Mouse (Mus musculus): ENCODE measurements around the gene Eipr1. TPM values are rescaled to one million over a fixed set of nuclear protein-coding genes. Genes with fewer than 3 reads are reported as not detected.

Gene Eipr1
- polyA plus RNA-seq, 1 experiment from 2014 or later: 27.2 TPM

- Histone ChIP-seq H3K4me1 (ENCODE audit: control insufficient read depth, insufficient read depth, low read length) (peaks cover 7% of the 10 kb centered on the region; the same call in 1 of the 2 replicates), H3K9me3 (ENCODE audit: control insufficient read depth, low read depth, low read length) (no peaks in the 10 kb centered on the region), H3K4me2 (replicated peaks; ENCODE audit: low read depth, low read length) (no peak overlapping the region), H3K4me3 (ENCODE audit: low read depth, low read length) (no peak overlapping the region), H3K36me3 (ENCODE audit: control insufficient read depth, insufficient read depth, low read length) (no peaks in the 10 kb centered on the region), H3K27ac (ENCODE audit: low read length) (no peak overlapping the region), H3K27me3 (ENCODE audit: control insufficient read depth, insufficient read depth, low read length) (no peaks in the 10 kb centered on the region), H3K9ac (replicated peaks; ENCODE audit: low read depth, low read length) (no peak overlapping the region)
- ATAC-seq (ENCODE audit: insufficient number of reproducible peaks, insufficient read depth, low FRiP score, low read depth): no peak
- WGBS: 60% methylated on average over 1 of the region's 1 CpGs
Measured at GRCm38 (mm10) chr12:28866121-28866520, 114.5 kb downstream of the Eipr1 start.

DNA sequence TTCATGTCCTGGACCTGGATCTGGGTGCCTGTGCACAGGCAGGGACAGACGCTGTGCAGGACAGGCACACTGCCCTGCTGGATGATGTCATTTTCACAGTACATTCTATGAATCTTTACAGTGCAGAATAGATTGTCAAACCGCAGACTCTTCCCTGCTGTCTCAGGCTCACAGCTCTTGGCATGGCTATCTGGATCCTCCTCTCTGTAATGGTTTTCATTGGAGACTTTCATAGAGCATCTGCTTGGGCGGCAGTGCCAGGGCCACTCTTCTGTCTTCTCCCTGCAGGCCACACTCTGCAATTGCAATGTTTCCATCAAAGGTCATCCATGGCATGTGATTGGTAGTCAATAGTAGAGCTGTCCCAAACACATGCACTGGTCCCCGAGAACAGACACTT, 117.2 kb downstream of the Eipr1 start:
- no peak for ATAC-seq (ENCODE audit: insufficient number of reproducible peaks, insufficient read depth, low FRiP score, low read depth)
- no peaks in the 10 kb centered on the region for H3K36me3 ChIP-seq (ENCODE audit: control insufficient read depth, insufficient read depth, low read length)
- H3K4me1 ChIP-seq (ENCODE audit: control insufficient read depth, insufficient read depth, low read length): no peaks in the 10 kb centered on the region
- no peaks in the 10 kb centered on the region for H3K9me3 ChIP-seq (ENCODE audit: control insufficient read depth, low read depth, low read length)
- H3K4me2 ChIP-seq (replicated peaks; ENCODE audit: low read depth, low read length): no peak overlapping the region
- H3K27me3 ChIP-seq (ENCODE audit: control insufficient read depth, insufficient read depth, low read length): no peaks in the 10 kb centered on the region
- no peak overlapping the region for H3K9ac ChIP-seq (replicated peaks; ENCODE audit: low read depth, low read length)
- no peak overlapping the region for H3K4me3 ChIP-seq (ENCODE audit: low read depth, low read length)
- 87% methylated on average over 4 of the region's 4 CpGs for WGBS
- no peak overlapping the region for H3K27ac ChIP-seq (ENCODE audit: low read length)

- Histone ChIP-seq H3K27ac (ENCODE audit: low read length) (no peak overlapping the region), H3K4me1 (ENCODE audit: control insufficient read depth, insufficient read depth, low read length) (no peaks in the 10 kb centered on the region), H3K9ac (replicated peaks; ENCODE audit: low read depth, low read length) (no peak overlapping the region), H3K36me3 (ENCODE audit: control insufficient read depth, insufficient read depth, low read length) (no peaks in the 10 kb centered on the region), H3K27me3 (ENCODE audit: control insufficient read depth, insufficient read depth, low read length) (no peaks in the 10 kb centered on the region), H3K9me3 (ENCODE audit: control insufficient read depth, low read depth, low read length) (no peaks in the 10 kb centered on the region), H3K4me2 (replicated peaks; ENCODE audit: low read depth, low read length) (no peak overlapping the region), H3K4me3 (ENCODE audit: low read depth, low read length) (no peak overlapping the region)
- 70% methylated on average over 12 of the region's 12 CpGs for WGBS
- no peak for ATAC-seq (ENCODE audit: insufficient number of reproducible peaks, insufficient read depth, low FRiP score, low read depth)
Measured at GRCm38 (mm10) chr12:28872271-28872670, 120.7 kb downstream of the Eipr1 start.

DNA sequence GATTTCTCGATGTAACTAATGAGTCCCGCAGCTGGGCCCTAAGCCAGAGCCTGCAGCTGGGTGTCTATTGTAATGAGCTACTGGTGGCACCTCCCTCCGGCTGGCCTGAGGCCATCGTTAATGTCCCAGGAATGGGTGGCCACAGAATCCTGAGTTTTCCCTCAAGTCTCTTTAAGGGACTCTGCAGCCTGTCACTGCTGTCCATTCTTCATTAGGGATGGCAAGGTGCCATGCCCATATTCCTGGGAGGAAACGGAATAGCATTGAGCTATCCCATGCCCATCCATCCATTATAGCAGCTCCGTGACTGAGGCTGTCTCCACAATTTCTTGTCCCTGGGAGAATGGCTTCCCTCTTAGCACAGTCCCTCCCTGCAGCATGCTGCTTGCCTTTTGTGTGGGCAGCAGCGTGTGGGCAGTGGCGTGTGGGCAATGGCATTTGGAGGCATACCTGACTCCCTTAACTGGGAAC, 123.2 kb downstream of the Eipr1 start:
- 68% methylated on average over 8 of the region's 8 CpGs for WGBS
- no peak overlapping the region for H3K27ac ChIP-seq (ENCODE audit: low read length)
- ATAC-seq (ENCODE audit: insufficient number of reproducible peaks, insufficient read depth, low FRiP score, low read depth): no peak
- no peaks in the 10 kb centered on the region for H3K36me3 ChIP-seq (ENCODE audit: control insufficient read depth, insufficient read depth, low read length)
- no peaks in the 10 kb centered on the region for H3K9me3 ChIP-seq (ENCODE audit: control insufficient read depth, low read depth, low read length)
- H3K27me3 ChIP-seq (ENCODE audit: control insufficient read depth, insufficient read depth, low read length): no peaks in the 10 kb centered on the region
- no peak overlapping the region for H3K4me3 ChIP-seq (ENCODE audit: low read depth, low read length)
- no peaks in the 10 kb centered on the region for H3K4me1 ChIP-seq (ENCODE audit: control insufficient read depth, insufficient read depth, low read length)
- H3K9ac ChIP-seq (replicated peaks; ENCODE audit: low read depth, low read length): no peak overlapping the region
- H3K4me2 ChIP-seq (replicated peaks; ENCODE audit: low read depth, low read length): no peak overlapping the region

DNA sequence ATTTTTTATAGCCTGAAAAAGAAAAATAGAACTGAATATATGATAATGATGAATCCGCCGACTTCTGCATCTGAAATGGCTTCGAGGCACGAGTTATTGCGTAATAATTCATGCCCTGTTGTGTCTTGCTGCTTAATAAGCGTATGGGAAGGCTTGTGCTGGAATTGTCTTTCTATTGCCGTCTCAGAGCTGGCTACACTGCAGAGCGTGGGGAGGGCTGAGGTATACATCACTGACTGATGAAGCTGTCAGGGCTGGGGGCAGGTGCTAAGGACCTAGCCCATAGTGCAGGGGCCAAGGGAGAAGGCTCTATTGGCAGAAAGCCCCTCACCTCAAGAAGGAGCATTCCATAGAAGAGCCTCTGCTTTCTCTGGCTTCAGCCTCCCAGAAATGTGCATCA, 123.9 kb downstream of the Eipr1 start:
- Histone ChIP-seq H3K36me3 (ENCODE audit: control insufficient read depth, insufficient read depth, low read length) (no peaks in the 10 kb centered on the region), H3K4me2 (replicated peaks; ENCODE audit: low read depth, low read length) (no peak overlapping the region), H3K9ac (replicated peaks; ENCODE audit: low read depth, low read length) (no peak overlapping the region), H3K4me3 (ENCODE audit: low read depth, low read length) (no peak overlapping the region), H3K27me3 (ENCODE audit: control insufficient read depth, insufficient read depth, low read length) (no peaks in the 10 kb centered on the region), H3K9me3 (ENCODE audit: control insufficient read depth, low read depth, low read length) (no peaks in the 10 kb centered on the region), H3K27ac (ENCODE audit: low read length) (no peak overlapping the region), H3K4me1 (ENCODE audit: control insufficient read depth, insufficient read depth, low read length) (no peaks in the 10 kb centered on the region)
- WGBS: 69% methylated on average over 8 of the region's 8 CpGs
- ATAC-seq (ENCODE audit: insufficient number of reproducible peaks, insufficient read depth, low FRiP score, low read depth): no peak

GRCm38 (mm10) chr12:28880471-28880870, 128.9 kb downstream of the Eipr1 start:
- peak; percentile 42; the same call in 1 of the 2 replicates for ATAC-seq (ENCODE audit: insufficient number of reproducible peaks, insufficient read depth, low FRiP score, low read depth)
- H3K9me3 ChIP-seq (ENCODE audit: control insufficient read depth, low read depth, low read length): no peaks in the 10 kb centered on the region
- H3K9ac ChIP-seq (replicated peaks; ENCODE audit: low read depth, low read length): no peak overlapping the region
- no peak overlapping the region for H3K4me2 ChIP-seq (replicated peaks; ENCODE audit: low read depth, low read length)
- no peaks in the 10 kb centered on the region for H3K27me3 ChIP-seq (ENCODE audit: control insufficient read depth, insufficient read depth, low read length)
- peak overlapping the region; percentile 33 for H3K27ac ChIP-seq (ENCODE audit: low read length)
- H3K36me3 ChIP-seq (ENCODE audit: control insufficient read depth, insufficient read depth, low read length): no peaks in the 10 kb centered on the region
- no peak overlapping the region for H3K4me3 ChIP-seq (ENCODE audit: low read depth, low read length)
- H3K4me1 ChIP-seq (ENCODE audit: control insufficient read depth, insufficient read depth, low read length): 0 out of 2 replicates have a peak, but pooled peaks cover 2% of the 10 kb centered on the region

DNA sequence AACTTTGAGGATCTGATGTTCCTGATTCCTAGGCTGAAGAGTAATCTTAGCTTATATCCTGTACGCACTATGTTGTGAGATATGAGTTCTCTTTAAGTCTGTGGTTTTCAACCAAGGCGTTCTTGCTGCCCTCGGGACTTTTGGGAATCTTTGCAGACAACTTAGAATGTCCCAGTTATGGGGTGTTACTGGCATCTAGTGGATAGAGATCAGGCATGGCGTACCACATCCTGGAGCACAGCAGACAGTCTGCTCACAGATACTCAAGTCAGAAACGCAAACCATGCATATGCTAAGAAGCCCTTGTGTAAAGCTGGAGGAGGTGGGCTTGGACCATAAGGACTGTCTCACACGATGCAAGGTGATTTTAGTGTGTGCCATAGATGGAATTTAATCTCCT, 136.1 kb downstream of the Eipr1 start:
- H3K27ac ChIP-seq (ENCODE audit: low read length): no peak overlapping the region
- WGBS: 80% methylated on average over 6 of the region's 6 CpGs
- no peak overlapping the region for H3K9ac ChIP-seq (replicated peaks; ENCODE audit: low read depth, low read length)
- H3K36me3 ChIP-seq (ENCODE audit: control insufficient read depth, insufficient read depth, low read length): no peaks in the 10 kb centered on the region
- H3K9me3 ChIP-seq (ENCODE audit: control insufficient read depth, low read depth, low read length): no peaks in the 10 kb centered on the region
- H3K4me1 ChIP-seq (ENCODE audit: control insufficient read depth, insufficient read depth, low read length): peaks cover 4% of the 10 kb centered on the region
- no peak overlapping the region for H3K4me2 ChIP-seq (replicated peaks; ENCODE audit: low read depth, low read length)
- no peak overlapping the region for H3K4me3 ChIP-seq (ENCODE audit: low read depth, low read length)
- no peaks in the 10 kb centered on the region for H3K27me3 ChIP-seq (ENCODE audit: control insufficient read depth, insufficient read depth, low read length)
- ATAC-seq (ENCODE audit: insufficient number of reproducible peaks, insufficient read depth, low FRiP score, low read depth): no peak

- Histone ChIP-seq H3K4me2 (replicated peaks; ENCODE audit: low read depth, low read length) (no peak overlapping the region), H3K9ac (replicated peaks; ENCODE audit: low read depth, low read length) (no peak overlapping the region), H3K27me3 (ENCODE audit: control insufficient read depth, insufficient read depth, low read length) (no peaks in the 10 kb centered on the region), H3K27ac (ENCODE audit: low read length) (no peak overlapping the region), H3K4me1 (ENCODE audit: control insufficient read depth, insufficient read depth, low read length) (peaks cover 4% of the 10 kb centered on the region), H3K36me3 (ENCODE audit: control insufficient read depth, insufficient read depth, low read length) (no peaks in the 10 kb centered on the region), H3K4me3 (ENCODE audit: low read depth, low read length) (no peak overlapping the region), H3K9me3 (ENCODE audit: control insufficient read depth, low read depth, low read length) (no peaks in the 10 kb centered on the region)
- ATAC-seq (ENCODE audit: insufficient number of reproducible peaks, insufficient read depth, low FRiP score, low read depth): no peak
- 52% methylated on average over 7 of the region's 7 CpGs for WGBS
Measured at GRCm38 (mm10) chr12:28889068-28889674, 137.6 kb downstream of the Eipr1 start.

DNA sequence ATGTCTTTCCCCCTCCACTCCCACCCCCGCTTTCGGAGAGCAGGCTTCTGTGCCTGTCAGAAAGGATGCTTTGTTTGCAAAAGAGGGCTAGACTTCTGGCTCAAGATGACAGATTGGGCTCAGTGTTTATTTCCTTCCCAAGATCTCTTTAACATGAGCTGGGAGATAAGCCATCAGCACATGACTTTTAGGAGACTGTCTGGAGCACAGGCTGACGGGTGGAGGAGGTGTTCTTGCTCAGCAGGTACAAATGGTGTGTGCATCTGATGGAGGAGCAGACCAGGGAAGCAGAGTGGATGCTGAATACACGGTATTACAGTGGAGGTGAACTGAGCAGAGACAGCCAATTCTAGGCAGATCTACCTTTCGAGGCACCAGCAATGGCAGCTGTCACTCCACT, 139.9 kb downstream of the Eipr1 start:
- Histone ChIP-seq H3K4me3 (ENCODE audit: low read depth, low read length) (no peak overlapping the region), H3K27ac (ENCODE audit: low read length) (no peak overlapping the region), H3K27me3 (ENCODE audit: control insufficient read depth, insufficient read depth, low read length) (no peaks in the 10 kb centered on the region), H3K4me2 (replicated peaks; ENCODE audit: low read depth, low read length) (no peak overlapping the region), H3K36me3 (ENCODE audit: control insufficient read depth, insufficient read depth, low read length) (no peaks in the 10 kb centered on the region), H3K9ac (replicated peaks; ENCODE audit: low read depth, low read length) (no peak overlapping the region), H3K9me3 (ENCODE audit: control insufficient read depth, low read depth, low read length) (no peaks in the 10 kb centered on the region), H3K4me1 (ENCODE audit: control insufficient read depth, insufficient read depth, low read length) (peaks cover 4% of the 10 kb centered on the region)
- 21% methylated on average over 5 of the region's 5 CpGs for WGBS
- ATAC-seq (ENCODE audit: insufficient number of reproducible peaks, insufficient read depth, low FRiP score, low read depth): no peak

All from stomach, embryonic 14.5 days (tissue).